Mouse (Mus musculus): ENCODE results near the gene Mea1.

The Mea1 gene

GRCm38 (mm10) chr17:46673850-46674529 is 4.6 kb upstream of the Mea1 start, which contains the start of gene Rrp36:
Gene Rrp36, minus strand, starts transcription at chr17:46674352.
- peak; percentile 94 for DNase-seq

DNA sequence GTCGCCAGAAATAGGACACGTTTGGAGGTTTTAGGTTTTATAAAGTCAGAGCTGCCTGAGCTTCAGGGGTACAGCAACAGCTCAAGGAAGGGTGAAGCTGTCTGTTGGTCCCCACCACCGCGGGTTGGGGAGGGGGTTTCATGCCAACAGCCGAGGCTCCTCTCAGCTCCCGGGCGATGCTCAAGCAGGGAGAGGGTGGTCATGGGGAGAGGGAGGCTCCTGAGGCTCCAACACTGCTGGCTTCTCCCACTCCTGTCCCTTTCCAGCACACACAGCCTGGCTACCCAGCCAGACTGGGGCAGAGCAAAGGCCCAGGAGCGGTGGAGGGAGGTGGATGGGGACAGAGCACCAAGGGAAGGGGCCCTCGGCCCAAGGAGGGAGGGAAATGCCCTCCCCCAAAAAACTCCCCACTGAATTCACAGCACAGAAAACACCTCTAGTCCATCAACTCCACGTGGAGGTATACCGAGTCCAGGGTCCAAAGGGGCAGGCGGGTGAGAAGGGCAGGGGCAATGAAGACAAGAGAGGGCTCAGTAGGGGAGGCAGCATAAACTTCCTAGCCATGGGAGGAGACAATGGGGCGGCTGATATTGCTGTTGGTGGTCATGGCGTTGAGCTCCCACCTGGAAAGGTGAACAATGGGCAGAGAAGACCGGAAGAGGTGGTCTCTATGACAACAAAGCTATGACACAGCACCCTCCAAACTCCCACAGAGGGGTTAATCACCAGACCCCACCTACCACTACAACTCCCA is 3.9 kb upstream of the Mea1 start:
- no peak for DNase-seq

DNA sequence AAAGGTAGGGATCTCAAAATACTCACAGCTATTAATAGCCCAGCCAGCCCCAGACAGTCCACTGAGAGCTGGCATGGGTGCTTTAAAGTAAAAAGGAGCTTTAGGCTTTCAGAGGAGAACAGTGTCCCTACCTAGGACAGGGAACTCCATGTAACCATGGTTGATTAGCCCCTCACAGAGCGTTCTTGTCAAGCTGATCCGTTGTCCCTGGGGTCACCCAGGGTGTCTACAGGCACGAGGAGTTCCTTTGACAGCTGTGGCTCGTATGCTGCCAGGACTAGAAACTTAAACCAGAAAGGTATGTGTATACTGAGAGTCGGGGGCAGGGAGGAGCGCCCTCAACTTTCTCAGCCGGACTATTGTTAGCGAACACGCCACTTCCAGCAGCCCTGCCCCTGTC is 318 bp downstream of the Mea1 start:
- no peak for DNase-seq

GRCm38 (mm10) chr17:46679843-46680759 is 1.5 kb downstream of the Mea1 start:
- peak; percentile 62 for DNase-seq

- peak; percentile 99 for DNase-seq
Measured at GRCm38 (mm10) chr17:46680760-46681373, 2.3 kb downstream of the Mea1 start, which contains the start of gene Klhdc3. Gene Klhdc3, minus strand, starts transcription at chr17:46680914.

- no peak for DNase-seq
Measured at GRCm38 (mm10) chr17:46681466-46682118, 3.0 kb downstream of the Mea1 start.

DNA sequence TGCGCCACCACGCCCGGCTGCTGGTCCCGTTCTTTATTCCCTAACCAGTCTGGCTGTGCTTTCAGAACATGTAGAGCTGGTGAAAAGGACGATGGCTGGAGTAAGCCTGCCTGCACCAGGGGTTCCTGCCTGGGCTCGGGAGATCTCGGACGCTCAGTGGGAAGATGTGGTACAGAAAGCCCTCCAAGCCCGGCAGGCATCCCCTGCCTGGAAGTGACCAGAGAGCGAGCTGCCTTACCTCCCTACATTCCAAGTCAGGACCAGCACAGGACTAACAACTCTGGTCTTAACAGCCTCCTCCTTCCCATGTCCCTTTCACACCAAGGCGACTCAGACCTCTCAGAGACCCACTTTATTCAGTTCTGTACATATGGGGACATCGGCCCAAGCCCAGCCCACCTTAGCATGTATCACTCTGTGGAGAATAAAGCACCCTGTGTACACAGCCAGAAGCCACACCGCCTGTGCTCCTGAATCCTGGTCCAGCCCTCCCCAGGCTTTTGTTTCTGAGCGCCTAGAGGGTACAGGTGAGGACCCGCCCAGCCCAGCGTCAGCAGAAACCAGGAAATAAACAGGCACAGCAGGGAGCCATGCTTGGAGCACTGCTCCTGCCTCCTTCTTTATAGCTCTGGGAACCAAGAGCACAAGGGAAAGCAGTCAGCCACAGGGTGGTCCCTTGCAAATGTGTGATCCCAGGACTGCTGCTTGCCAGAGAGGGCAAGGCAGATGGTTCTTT is 4.2 kb downstream of the Mea1 start:
- no peak for DNase-seq

GRCm38 (mm10) chr17:46685913-46686312 is 7.3 kb downstream of the Mea1 start:
- no peak for DNase-seq

GRCm38 (mm10) chr17:46690665-46691064 is 12.1 kb downstream of the Mea1 start:
- DNase-seq, result no peak

DNA sequence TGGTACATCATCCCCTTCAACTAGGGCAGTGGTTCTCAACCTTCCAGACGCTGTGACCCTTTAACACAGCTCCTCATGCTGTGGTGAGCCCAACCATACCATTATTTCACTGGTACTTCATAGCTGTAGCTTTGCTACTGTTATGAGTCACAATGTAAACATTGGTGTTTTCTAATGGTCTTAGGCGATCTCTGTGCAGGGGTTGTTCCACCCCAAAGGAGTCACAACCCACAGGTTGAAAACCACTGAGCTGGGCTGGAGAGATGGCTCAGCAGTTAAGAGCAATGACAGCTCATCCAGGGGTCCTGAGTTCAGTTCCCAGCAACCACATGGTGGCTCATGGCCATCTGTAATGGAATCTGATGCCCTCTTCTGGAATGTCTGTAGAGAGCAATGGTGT is 12.8 kb downstream of the Mea1 start:
- no peak for DNase-seq

- no peak for DNase-seq
Measured at GRCm38 (mm10) chr17:46694517-46695063, 16.0 kb downstream of the Mea1 start.

GRCm38 (mm10) chr17:46698515-46698914 is 19.9 kb downstream of the Mea1 start:
- no peak for DNase-seq

GRCm38 (mm10) chr17:46699245-46699644 is 20.7 kb downstream of the Mea1 start:
- DNase-seq, result no peak

DNA sequence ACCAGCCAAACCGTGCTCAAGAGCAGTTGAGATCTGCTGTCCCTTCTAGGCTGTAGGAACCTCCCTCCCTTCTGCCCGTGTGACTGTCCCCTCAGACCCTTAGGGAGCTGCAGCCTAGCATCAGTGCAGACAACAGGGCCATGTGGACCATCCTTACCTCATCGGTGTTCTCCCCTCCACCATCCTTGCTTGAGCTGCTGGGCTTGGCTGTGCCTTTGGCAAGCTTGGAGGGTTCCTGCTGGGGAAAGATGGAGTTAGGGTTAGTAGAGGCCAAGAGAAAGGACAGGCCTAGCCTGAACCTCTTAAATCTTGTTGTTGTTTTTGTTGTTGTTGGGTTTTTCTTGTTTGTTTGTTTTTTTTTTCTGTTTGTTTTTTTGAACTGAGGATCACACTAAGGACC is 21.3 kb downstream of the Mea1 start:
- DNase-seq, result no peak

- no peak for DNase-seq
Measured at GRCm38 (mm10) chr17:46701489-46701888, 22.9 kb downstream of the Mea1 start.

- no peak for DNase-seq
Measured at GRCm38 (mm10) chr17:46702100-46702499, 23.5 kb downstream of the Mea1 start.

DNA sequence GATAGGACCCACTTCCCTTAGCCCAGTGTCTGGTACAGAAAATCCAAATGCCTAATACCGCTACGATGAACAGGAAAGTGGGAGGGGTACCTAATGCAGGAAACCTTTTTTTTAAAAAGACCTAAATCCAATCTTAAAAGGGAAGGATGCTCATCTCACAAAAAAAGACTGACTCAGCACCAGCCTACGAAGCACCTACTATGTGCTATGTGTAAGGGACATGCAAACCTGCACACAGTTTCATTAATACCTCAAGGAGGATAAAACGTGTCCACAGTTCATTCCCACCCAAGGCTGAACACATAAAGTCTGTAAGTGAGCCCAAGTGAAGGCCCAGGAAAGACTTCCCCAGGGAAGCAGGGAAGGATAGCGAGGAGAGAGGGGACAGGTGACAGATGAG is 23.9 kb downstream of the Mea1 start:
- no peak for DNase-seq

DNA sequence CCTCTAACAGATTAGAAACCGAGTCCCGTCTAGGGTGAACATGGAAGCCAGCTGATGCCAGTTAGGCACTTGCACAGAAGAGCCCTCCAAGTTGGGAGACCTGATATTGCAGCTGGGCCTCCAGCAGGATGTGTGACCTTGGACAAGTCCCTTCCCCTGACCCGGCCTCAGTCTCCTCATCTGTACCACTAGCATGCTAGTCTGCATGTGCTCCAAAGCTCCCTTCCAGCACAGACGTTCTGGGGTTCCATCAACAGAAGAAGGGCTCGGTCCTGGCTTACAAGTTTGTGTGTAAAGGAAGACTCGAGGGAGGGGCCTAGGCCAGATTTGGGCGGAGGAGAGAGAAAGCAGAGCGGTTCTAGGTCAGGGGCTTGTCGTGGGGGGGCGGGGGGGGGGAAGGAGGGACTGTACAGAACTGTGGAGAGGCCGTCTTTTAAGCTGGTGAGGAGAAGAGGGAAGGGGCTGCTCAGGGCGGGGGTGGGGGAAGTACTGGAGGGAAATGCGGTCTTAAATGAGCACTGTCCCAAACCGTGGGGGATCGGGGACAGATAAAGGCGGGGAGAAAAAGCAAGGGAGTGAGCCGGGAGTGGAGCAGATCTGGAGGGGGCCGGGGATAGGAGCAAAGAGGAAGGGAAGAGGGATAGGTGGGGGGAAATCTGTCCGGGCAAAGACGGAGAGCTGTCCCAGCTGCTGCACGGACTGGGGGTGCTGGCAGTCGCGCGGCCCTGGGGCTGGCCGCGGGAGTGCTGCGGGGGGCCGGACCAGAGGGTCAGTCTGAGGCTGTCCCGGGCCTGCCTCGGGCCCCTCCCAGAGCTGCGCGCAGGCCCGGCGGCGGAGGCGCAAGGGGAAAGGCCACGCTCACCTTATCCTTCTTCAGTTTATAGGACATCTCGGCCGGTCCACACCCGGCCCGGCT is 25.6 kb downstream of the Mea1 start:
- DNase-seq, result no peak

GRCm38 (mm10) chr17:46704887-46705835 is 26.6 kb downstream of the Mea1 start, which contains the start of gene Ppp2r5d:
Gene Ppp2r5d, minus strand, starts transcription at chr17:46705111.
- peak; percentile 97 for DNase-seq

Measured in kidney, postnatal 14 days (tissue).